Mouse (Mus musculus): Measurements from ENCODE around the gene Nbea. TPM values are rescaled to one million over a fixed set of nuclear protein-coding genes. Genes with fewer than 3 reads are reported as not detected.

Nbea gene
- polyA plus RNA-seq, 1 experiment from 2014 or later, result 16.7 TPM

DNA sequence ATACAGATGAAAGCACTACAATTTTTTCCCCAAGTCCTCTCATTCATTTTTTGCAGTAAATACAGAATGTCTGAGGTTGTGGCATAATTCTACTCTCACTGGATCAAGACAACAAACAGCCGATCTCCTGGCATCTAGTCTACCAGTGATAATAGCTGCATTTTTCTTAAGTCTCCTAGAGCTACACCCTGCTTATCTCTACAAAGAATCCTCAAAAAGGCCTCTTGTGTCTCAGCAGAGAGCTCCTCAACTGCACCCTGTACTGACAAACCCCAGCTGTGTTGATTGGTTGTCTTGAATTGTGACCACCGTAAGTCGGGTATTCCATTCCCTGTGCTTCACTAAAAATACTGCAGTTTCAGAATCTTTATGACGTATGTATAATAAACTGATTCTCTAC, 118.3 kb downstream of the Nbea start:
- H3K4me1 ChIP-seq (ENCODE audit: control insufficient read depth, insufficient read depth, low read length), result no peaks in the 10 kb centered on the region
- H3K4me2 ChIP-seq (replicated peaks; ENCODE audit: low read depth, low read length), result no peak overlapping the region
- H3K36me3 ChIP-seq (ENCODE audit: control insufficient read depth, insufficient read depth, low read length), result no peaks in the 10 kb centered on the region; the same call in 1 of the 2 replicates
- H3K4me3 ChIP-seq (ENCODE audit: low read length), result no peak overlapping the region
- H3K27me3 ChIP-seq (ENCODE audit: control insufficient read depth, insufficient read depth, low read length), result no peaks in the 10 kb centered on the region
- ATAC-seq (ENCODE audit: low FRiP score, low TSS enrichment), result no peak
- WGBS, result 90% methylated on average over 4 of the region's 4 CpGs
- no peak overlapping the region for H3K9ac ChIP-seq (ENCODE audit: low read depth, low read length)
- no peaks in the 10 kb centered on the region for H3K9me3 ChIP-seq (ENCODE audit: control insufficient read depth, low read length)
- H3K27ac ChIP-seq (ENCODE audit: low read depth, low read length), result no peak overlapping the region

DNA sequence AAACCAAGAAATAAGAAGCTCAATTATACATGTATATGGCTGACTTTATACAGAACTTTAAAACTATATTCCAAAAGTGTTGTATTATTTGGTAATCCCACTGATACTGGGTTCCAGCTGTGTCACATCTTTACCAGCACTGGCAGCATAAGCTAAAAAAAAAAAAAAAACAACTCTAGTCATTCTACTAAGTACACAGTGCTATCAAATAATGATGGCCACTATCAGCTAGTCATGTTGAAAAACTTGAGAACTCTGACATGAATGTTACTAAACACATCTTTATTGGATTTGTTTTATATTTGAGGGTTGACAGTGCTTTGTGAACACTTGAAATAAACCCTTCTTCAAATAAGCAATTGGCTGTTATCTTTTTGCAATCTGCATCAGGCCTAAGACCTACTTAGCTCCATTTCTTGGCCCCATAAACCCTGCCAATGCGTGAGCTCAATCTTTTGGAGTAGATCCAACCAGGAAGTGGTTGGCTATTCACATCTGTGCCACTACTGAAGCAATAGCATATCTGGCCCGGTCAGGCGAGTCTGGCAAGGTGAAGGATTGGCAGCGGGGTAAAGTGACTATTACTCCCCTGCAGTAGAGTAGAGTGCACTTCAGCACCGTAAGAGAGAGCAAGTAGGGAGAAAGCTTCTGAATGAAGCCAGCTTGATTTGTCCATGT, 137.7 kb downstream of the Nbea start:
- Histone ChIP-seq H3K27ac (ENCODE audit: low read depth, low read length) (no peak overlapping the region), H3K4me1 (ENCODE audit: control insufficient read depth, insufficient read depth, low read length) (no peaks in the 10 kb centered on the region), H3K9ac (ENCODE audit: low read depth, low read length) (no peak overlapping the region), H3K4me3 (ENCODE audit: low read length) (no peak overlapping the region), H3K36me3 (ENCODE audit: control insufficient read depth, insufficient read depth, low read length) (no peaks in the 10 kb centered on the region), H3K9me3 (ENCODE audit: control insufficient read depth, low read length) (no peaks in the 10 kb centered on the region), H3K27me3 (ENCODE audit: control insufficient read depth, insufficient read depth, low read length) (no peaks in the 10 kb centered on the region), H3K4me2 (replicated peaks; ENCODE audit: low read depth, low read length) (no peak overlapping the region)
- no peak for ATAC-seq (ENCODE audit: low FRiP score, low TSS enrichment)
- WGBS, result 88% methylated on average over 5 of the region's 5 CpGs

DNA sequence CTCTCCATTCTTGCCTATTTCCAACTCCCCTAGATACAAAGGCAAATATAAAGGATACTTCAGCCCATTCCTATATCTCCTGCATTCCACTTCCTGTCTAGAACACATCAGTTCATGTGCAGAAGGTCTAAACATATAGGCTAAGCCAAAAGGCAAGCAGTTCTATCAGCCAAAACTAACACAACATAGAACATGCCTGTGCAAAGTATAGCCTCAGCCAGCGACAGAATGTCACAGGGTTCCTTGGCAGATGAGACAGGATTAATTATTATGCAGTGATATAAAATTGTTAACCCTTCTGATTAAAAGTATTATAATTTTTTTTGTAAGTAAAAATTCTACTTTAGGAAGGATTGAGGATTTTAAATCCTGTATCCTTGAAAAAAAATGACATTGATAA, 140.4 kb downstream of the Nbea start:
- ATAC-seq (ENCODE audit: low FRiP score, low TSS enrichment), result no peak
- Histone ChIP-seq H3K27ac (ENCODE audit: low read depth, low read length) (no peak overlapping the region), H3K27me3 (ENCODE audit: control insufficient read depth, insufficient read depth, low read length) (no peaks in the 10 kb centered on the region), H3K4me1 (ENCODE audit: control insufficient read depth, insufficient read depth, low read length) (no peaks in the 10 kb centered on the region), H3K9me3 (ENCODE audit: control insufficient read depth, low read length) (no peaks in the 10 kb centered on the region), H3K36me3 (ENCODE audit: control insufficient read depth, insufficient read depth, low read length) (no peaks in the 10 kb centered on the region), H3K4me3 (ENCODE audit: low read length) (no peak overlapping the region), H3K9ac (ENCODE audit: low read depth, low read length) (no peak overlapping the region), H3K4me2 (replicated peaks; ENCODE audit: low read depth, low read length) (no peak overlapping the region)
- 88% methylated on average over 1 of the region's 1 CpGs for WGBS

DNA sequence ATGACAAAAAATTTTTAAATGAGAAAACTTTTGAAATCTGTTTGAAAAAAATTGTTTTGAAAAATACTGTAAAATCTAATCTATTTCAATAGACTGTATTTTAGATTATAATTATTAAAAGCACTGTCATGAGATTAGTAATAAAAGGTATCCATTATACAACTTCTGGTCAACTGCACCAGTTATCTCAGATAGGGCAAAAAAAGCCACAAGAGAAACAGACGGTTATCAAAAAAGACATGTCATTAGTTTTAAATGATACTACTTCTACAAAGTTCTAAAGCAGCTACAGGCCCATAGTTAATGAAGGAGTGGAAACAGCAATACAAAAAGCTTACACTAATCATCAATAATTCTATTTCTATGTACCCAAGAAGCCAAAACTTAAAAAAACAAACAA, 144.0 kb downstream of the Nbea start:
- no peak for ATAC-seq (ENCODE audit: low FRiP score, low TSS enrichment)
- Histone ChIP-seq H3K4me3 (ENCODE audit: low read length) (no peak overlapping the region), H3K36me3 (ENCODE audit: control insufficient read depth, insufficient read depth, low read length) (no peaks in the 10 kb centered on the region), H3K27ac (ENCODE audit: low read depth, low read length) (no peak overlapping the region), H3K9ac (ENCODE audit: low read depth, low read length) (no peak overlapping the region), H3K4me1 (ENCODE audit: control insufficient read depth, insufficient read depth, low read length) (no peaks in the 10 kb centered on the region), H3K4me2 (replicated peaks; ENCODE audit: low read depth, low read length) (no peak overlapping the region), H3K9me3 (ENCODE audit: control insufficient read depth, low read length) (no peaks in the 10 kb centered on the region), H3K27me3 (ENCODE audit: control insufficient read depth, insufficient read depth, low read length) (no peaks in the 10 kb centered on the region)
- WGBS, result 89% methylated on average over 1 of the region's 1 CpGs

DNA sequence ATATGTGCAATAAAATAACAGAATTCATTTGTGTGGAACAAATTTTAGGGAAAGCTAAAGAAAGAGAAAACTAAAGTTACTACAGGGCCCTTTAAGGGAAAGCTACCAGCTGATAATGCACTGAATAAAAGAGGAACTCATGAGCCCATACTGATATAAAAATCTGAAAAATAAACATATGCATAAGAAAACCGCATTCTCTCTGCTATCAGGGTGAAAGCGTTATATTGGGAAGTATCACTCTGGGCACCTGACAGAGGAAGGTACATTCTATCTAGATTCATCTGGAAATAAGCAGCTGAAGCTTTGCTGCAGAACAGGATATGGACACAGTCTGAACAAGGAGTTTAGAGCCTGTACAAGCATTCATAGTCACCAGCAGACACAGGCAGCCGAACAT, 148.9 kb downstream of the Nbea start:
- H3K27ac ChIP-seq (ENCODE audit: low read depth, low read length), result no peak overlapping the region
- 82% methylated on average over 3 of the region's 3 CpGs for WGBS
- no peak overlapping the region for H3K9ac ChIP-seq (ENCODE audit: low read depth, low read length)
- H3K27me3 ChIP-seq (ENCODE audit: control insufficient read depth, insufficient read depth, low read length), result no peaks in the 10 kb centered on the region
- no peaks in the 10 kb centered on the region for H3K9me3 ChIP-seq (ENCODE audit: control insufficient read depth, low read length)
- H3K36me3 ChIP-seq (ENCODE audit: control insufficient read depth, insufficient read depth, low read length), result no peaks in the 10 kb centered on the region; the same call in 1 of the 2 replicates
- H3K4me1 ChIP-seq (ENCODE audit: control insufficient read depth, insufficient read depth, low read length), result no peaks in the 10 kb centered on the region
- ATAC-seq (ENCODE audit: low FRiP score, low TSS enrichment), result no peak
- no peak overlapping the region for H3K4me3 ChIP-seq (ENCODE audit: low read length)
- H3K4me2 ChIP-seq (replicated peaks; ENCODE audit: low read depth, low read length), result no peak overlapping the region

- Histone ChIP-seq H3K27ac (ENCODE audit: low read depth, low read length) (no peak overlapping the region), H3K4me1 (ENCODE audit: control insufficient read depth, insufficient read depth, low read length) (no peaks in the 10 kb centered on the region), H3K36me3 (ENCODE audit: control insufficient read depth, insufficient read depth, low read length) (no peaks in the 10 kb centered on the region), H3K9ac (ENCODE audit: low read depth, low read length) (no peak overlapping the region), H3K9me3 (ENCODE audit: control insufficient read depth, low read length) (no peaks in the 10 kb centered on the region), H3K4me3 (ENCODE audit: low read length) (no peak overlapping the region), H3K4me2 (replicated peaks; ENCODE audit: low read depth, low read length) (no peak overlapping the region), H3K27me3 (ENCODE audit: control insufficient read depth, insufficient read depth, low read length) (no peaks in the 10 kb centered on the region)
- ATAC-seq (ENCODE audit: low FRiP score, low TSS enrichment), result no peak
- WGBS, result 89% methylated on average over 3 of the region's 3 CpGs
Observed at GRCm38 (mm10) chr3:56018494-56018893, 165.0 kb downstream of the Nbea start.

- no peak for ATAC-seq (ENCODE audit: low FRiP score, low TSS enrichment)
- Histone ChIP-seq H3K4me3 (ENCODE audit: low read length) (no peak overlapping the region), H3K9me3 (ENCODE audit: control insufficient read depth, low read length) (no peaks in the 10 kb centered on the region), H3K27ac (ENCODE audit: low read depth, low read length) (no peak overlapping the region), H3K4me2 (replicated peaks; ENCODE audit: low read depth, low read length) (no peak overlapping the region), H3K27me3 (ENCODE audit: control insufficient read depth, insufficient read depth, low read length) (no peaks in the 10 kb centered on the region), H3K36me3 (ENCODE audit: control insufficient read depth, insufficient read depth, low read length) (peaks cover 2% of the 10 kb centered on the region; the same call in 1 of the 2 replicates), H3K9ac (ENCODE audit: low read depth, low read length) (no peak overlapping the region), H3K4me1 (ENCODE audit: control insufficient read depth, insufficient read depth, low read length) (no peaks in the 10 kb centered on the region)
- WGBS, result 83% methylated on average over 3 of the region's 3 CpGs
Observed at GRCm38 (mm10) chr3:56011132-56011531, 172.4 kb downstream of the Nbea start.

DNA sequence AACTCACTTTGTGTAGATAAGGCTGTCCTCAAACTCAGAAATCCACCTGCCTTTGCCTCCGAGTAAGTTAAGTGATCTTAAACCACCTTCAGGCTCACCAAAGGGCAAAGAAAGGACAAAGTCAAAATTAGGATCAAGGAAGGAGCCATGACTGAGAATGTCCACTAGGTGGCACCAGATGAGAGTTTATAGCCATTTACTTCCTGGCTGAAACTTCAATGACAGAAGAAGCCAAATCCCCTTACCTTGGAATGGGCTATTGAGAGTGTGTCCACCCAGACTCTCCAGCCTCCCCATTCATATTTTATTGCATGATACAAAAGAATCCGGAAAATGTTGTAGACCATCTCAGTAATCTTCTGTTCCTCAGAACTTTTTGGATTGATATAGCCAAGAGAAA, 175.5 kb downstream of the Nbea start:
- no peak overlapping the region for H3K9ac ChIP-seq (ENCODE audit: low read depth, low read length)
- H3K4me1 ChIP-seq (ENCODE audit: control insufficient read depth, insufficient read depth, low read length), result no peaks in the 10 kb centered on the region
- no peak overlapping the region for H3K4me3 ChIP-seq (ENCODE audit: low read length)
- no peak overlapping the region for H3K27ac ChIP-seq (ENCODE audit: low read depth, low read length)
- ATAC-seq (ENCODE audit: low FRiP score, low TSS enrichment), result no peak
- WGBS, result 29% methylated on average over 2 of the region's 2 CpGs
- peaks cover 12% of the 10 kb centered on the region; the same call in 1 of the 2 replicates for H3K36me3 ChIP-seq (ENCODE audit: control insufficient read depth, insufficient read depth, low read length)
- H3K9me3 ChIP-seq (ENCODE audit: control insufficient read depth, low read length), result no peaks in the 10 kb centered on the region
- no peak overlapping the region for H3K4me2 ChIP-seq (replicated peaks; ENCODE audit: low read depth, low read length)
- no peaks in the 10 kb centered on the region for H3K27me3 ChIP-seq (ENCODE audit: control insufficient read depth, insufficient read depth, low read length)

DNA sequence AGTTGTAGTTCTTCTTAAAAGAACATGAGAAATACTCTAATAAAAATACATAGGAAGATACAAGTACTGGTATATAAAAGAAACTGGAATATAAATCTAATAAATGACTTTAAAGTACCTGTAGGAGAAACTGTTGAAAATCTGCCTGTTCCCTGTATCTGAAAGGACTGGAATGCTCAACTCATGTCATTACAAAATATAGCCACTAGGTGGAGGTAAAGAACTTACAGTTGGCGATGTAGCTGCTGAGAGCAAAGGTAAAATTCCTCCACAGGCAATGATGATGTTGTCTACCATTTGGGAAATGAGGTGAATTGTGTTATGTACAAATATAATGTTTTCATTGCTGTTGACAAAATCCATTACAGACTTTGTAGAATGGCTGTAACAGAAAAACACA, 183.2 kb downstream of the Nbea start:
- H3K36me3 ChIP-seq (ENCODE audit: control insufficient read depth, insufficient read depth, low read length), result peaks cover 8% of the 10 kb centered on the region; the same call in 1 of the 2 replicates
- no peak overlapping the region for H3K9ac ChIP-seq (ENCODE audit: low read depth, low read length)
- no peaks in the 10 kb centered on the region for H3K9me3 ChIP-seq (ENCODE audit: control insufficient read depth, low read length)
- no peak overlapping the region for H3K27ac ChIP-seq (ENCODE audit: low read depth, low read length)
- no peaks in the 10 kb centered on the region for H3K4me1 ChIP-seq (ENCODE audit: control insufficient read depth, insufficient read depth, low read length)
- no peak overlapping the region for H3K4me2 ChIP-seq (replicated peaks; ENCODE audit: low read depth, low read length)
- ATAC-seq (ENCODE audit: low FRiP score, low TSS enrichment), result no peak
- H3K27me3 ChIP-seq (ENCODE audit: control insufficient read depth, insufficient read depth, low read length), result no peaks in the 10 kb centered on the region
- WGBS, result 0% methylated on average over 1 of the region's 1 CpGs
- H3K4me3 ChIP-seq (ENCODE audit: low read length), result no peak overlapping the region

Data from kidney, embryonic 14.5 days (tissue).